Mouse (Mus musculus): ENCODE data around the gene Bcor.

GRCm38 (mm10) chrX:12129828-12130809, 30.0 kb downstream of the Bcor start:
- TF ChIP-seq POLR2A (IDR thresholded peaks at IDR 0.05; ENCODE audit: insufficient read depth, low read depth, low read length) (no peak), CTCF (IDR thresholded peaks at IDR 0.05) (no peak), EP300 (IDR thresholded peaks at IDR 0.05; ENCODE audit: insufficient read depth, low read depth, low read length) (no peak)

Data from heart, adult 2 months (tissue).